Mouse (Mus musculus): ENCODE data around the gene Blnk. TPM values are rescaled to one million over a fixed set of nuclear protein-coding genes. Genes with fewer than 3 reads are reported as not detected.

The Blnk gene
- polyA plus RNA-seq, 1 experiment from 2014 or later: 2.6 TPM

GRCm38 (mm10) chr19:41011676-41012075 is 17.3 kb upstream of the Blnk start:
- Histone ChIP-seq H3K4me3 (ENCODE audit: low read depth, low read length) (no peak overlapping the region), H3K27me3 (ENCODE audit: control insufficient read depth, insufficient read depth, low read length) (no peaks in the 10 kb centered on the region), H3K9ac (replicated peaks; ENCODE audit: low read depth, low read length) (no peak overlapping the region), H3K4me2 (replicated peaks; ENCODE audit: low read depth, low read length) (no peak overlapping the region), H3K4me1 (ENCODE audit: control insufficient read depth, insufficient read depth, low read length) (peaks cover 10% of the 10 kb centered on the region; the same call in 1 of the 2 replicates), H3K27ac (ENCODE audit: low read length) (no peak overlapping the region), H3K36me3 (ENCODE audit: control insufficient read depth, insufficient read depth, low read length) (no peaks in the 10 kb centered on the region), H3K9me3 (ENCODE audit: control insufficient read depth, low read depth, low read length) (no peaks in the 10 kb centered on the region)
- ATAC-seq (ENCODE audit: insufficient number of reproducible peaks, insufficient read depth, low FRiP score, low read depth): no peak
- WGBS: 25% methylated on average over 5 of the region's 5 CpGs

- no peak overlapping the region for H3K4me2 ChIP-seq (replicated peaks; ENCODE audit: low read depth, low read length)
- H3K4me1 ChIP-seq (ENCODE audit: control insufficient read depth, insufficient read depth, low read length): peaks cover 10% of the 10 kb centered on the region; the same call in 1 of the 2 replicates
- no peak for ATAC-seq (ENCODE audit: insufficient number of reproducible peaks, insufficient read depth, low FRiP score, low read depth)
- H3K4me3 ChIP-seq (ENCODE audit: low read depth, low read length): no peak overlapping the region
- H3K27me3 ChIP-seq (ENCODE audit: control insufficient read depth, insufficient read depth, low read length): no peaks in the 10 kb centered on the region
- H3K9ac ChIP-seq (replicated peaks; ENCODE audit: low read depth, low read length): no peak overlapping the region
- WGBS: 87% methylated on average over 5 of the region's 5 CpGs
- no peak overlapping the region for H3K27ac ChIP-seq (ENCODE audit: low read length)
- no peaks in the 10 kb centered on the region for H3K36me3 ChIP-seq (ENCODE audit: control insufficient read depth, insufficient read depth, low read length)
- H3K9me3 ChIP-seq (ENCODE audit: control insufficient read depth, low read depth, low read length): no peaks in the 10 kb centered on the region
Observed at GRCm38 (mm10) chr19:41008674-41009395, 14.5 kb upstream of the Blnk start.

- H3K4me1 ChIP-seq (ENCODE audit: control insufficient read depth, insufficient read depth, low read length): peaks cover 3% of the 10 kb centered on the region; the same call in 1 of the 2 replicates
- no peaks in the 10 kb centered on the region for H3K36me3 ChIP-seq (ENCODE audit: control insufficient read depth, insufficient read depth, low read length)
- no peak overlapping the region for H3K27ac ChIP-seq (ENCODE audit: low read length)
- H3K9me3 ChIP-seq (ENCODE audit: control insufficient read depth, low read depth, low read length): no peaks in the 10 kb centered on the region
- H3K4me2 ChIP-seq (replicated peaks; ENCODE audit: low read depth, low read length): no peak overlapping the region
- no peak for ATAC-seq (ENCODE audit: insufficient number of reproducible peaks, insufficient read depth, low FRiP score, low read depth)
- H3K9ac ChIP-seq (replicated peaks; ENCODE audit: low read depth, low read length): no peak overlapping the region
- H3K4me3 ChIP-seq (ENCODE audit: low read depth, low read length): no peak overlapping the region
- WGBS: 80% methylated on average over 4 of the region's 4 CpGs
- no peaks in the 10 kb centered on the region for H3K27me3 ChIP-seq (ENCODE audit: control insufficient read depth, insufficient read depth, low read length)
Observed at GRCm38 (mm10) chr19:41007733-41008132, 13.4 kb upstream of the Blnk start.

GRCm38 (mm10) chr19:41007326-41007725 is 13.0 kb upstream of the Blnk start:
- Histone ChIP-seq H3K9me3 (ENCODE audit: control insufficient read depth, low read depth, low read length) (no peaks in the 10 kb centered on the region), H3K36me3 (ENCODE audit: control insufficient read depth, insufficient read depth, low read length) (no peaks in the 10 kb centered on the region), H3K4me2 (replicated peaks; ENCODE audit: low read depth, low read length) (no peak overlapping the region), H3K9ac (replicated peaks; ENCODE audit: low read depth, low read length) (no peak overlapping the region), H3K27ac (ENCODE audit: low read length) (no peak overlapping the region), H3K27me3 (ENCODE audit: control insufficient read depth, insufficient read depth, low read length) (no peaks in the 10 kb centered on the region), H3K4me1 (ENCODE audit: control insufficient read depth, insufficient read depth, low read length) (peaks cover 3% of the 10 kb centered on the region; the same call in 1 of the 2 replicates), H3K4me3 (ENCODE audit: low read depth, low read length) (no peak overlapping the region)
- 45% methylated on average over 6 of the region's 6 CpGs for WGBS
- no peak for ATAC-seq (ENCODE audit: insufficient number of reproducible peaks, insufficient read depth, low FRiP score, low read depth)

GRCm38 (mm10) chr19:41006621-41007020 is 12.3 kb upstream of the Blnk start:
- Histone ChIP-seq H3K27ac (ENCODE audit: low read length) (no peak overlapping the region), H3K9me3 (ENCODE audit: control insufficient read depth, low read depth, low read length) (no peaks in the 10 kb centered on the region), H3K4me1 (ENCODE audit: control insufficient read depth, insufficient read depth, low read length) (no peaks in the 10 kb centered on the region), H3K27me3 (ENCODE audit: control insufficient read depth, insufficient read depth, low read length) (no peaks in the 10 kb centered on the region), H3K4me2 (replicated peaks; ENCODE audit: low read depth, low read length) (no peak overlapping the region), H3K9ac (replicated peaks; ENCODE audit: low read depth, low read length) (no peak overlapping the region), H3K36me3 (ENCODE audit: control insufficient read depth, insufficient read depth, low read length) (no peaks in the 10 kb centered on the region), H3K4me3 (ENCODE audit: low read depth, low read length) (no peak overlapping the region)
- no peak for ATAC-seq (ENCODE audit: insufficient number of reproducible peaks, insufficient read depth, low FRiP score, low read depth)
- 26% methylated on average over 4 of the region's 4 CpGs for WGBS

GRCm38 (mm10) chr19:41003694-41004315 is 9.5 kb upstream of the Blnk start:
- ATAC-seq (ENCODE audit: insufficient number of reproducible peaks, insufficient read depth, low FRiP score, low read depth): no peak
- WGBS: 84% methylated on average over 3 of the region's 3 CpGs
- H3K4me2 ChIP-seq (replicated peaks; ENCODE audit: low read depth, low read length): no peak overlapping the region

GRCm38 (mm10) chr19:40999569-40999968 is 5.2 kb upstream of the Blnk start:
- Histone ChIP-seq H3K36me3 (ENCODE audit: control insufficient read depth, insufficient read depth, low read length) (no peaks in the 10 kb centered on the region), H3K4me3 (ENCODE audit: low read depth, low read length) (no peak overlapping the region), H3K4me2 (replicated peaks; ENCODE audit: low read depth, low read length) (no peak overlapping the region), H3K9me3 (ENCODE audit: control insufficient read depth, low read depth, low read length) (no peaks in the 10 kb centered on the region), H3K27me3 (ENCODE audit: control insufficient read depth, insufficient read depth, low read length) (no peaks in the 10 kb centered on the region), H3K9ac (replicated peaks; ENCODE audit: low read depth, low read length) (no peak overlapping the region), H3K27ac (ENCODE audit: low read length) (no peak overlapping the region), H3K4me1 (ENCODE audit: control insufficient read depth, insufficient read depth, low read length) (no peaks in the 10 kb centered on the region)
- no peak for ATAC-seq (ENCODE audit: insufficient number of reproducible peaks, insufficient read depth, low FRiP score, low read depth)
- 51% methylated on average over 3 of the region's 3 CpGs for whole genome bisulfite sequencing

More at GRCm38 (mm10) chr19:41003694-41004315, 9.5 kb upstream of the Blnk start:
- Histone ChIP-seq H3K27ac (ENCODE audit: low read length) (no peak overlapping the region), H3K27me3 (ENCODE audit: control insufficient read depth, insufficient read depth, low read length) (no peaks in the 10 kb centered on the region), H3K36me3 (ENCODE audit: control insufficient read depth, insufficient read depth, low read length) (no peaks in the 10 kb centered on the region), H3K4me1 (ENCODE audit: control insufficient read depth, insufficient read depth, low read length) (no peaks in the 10 kb centered on the region), H3K9ac (replicated peaks; ENCODE audit: low read depth, low read length) (no peak overlapping the region), H3K4me3 (ENCODE audit: low read depth, low read length) (no peak overlapping the region), H3K9me3 (ENCODE audit: control insufficient read depth, low read depth, low read length) (no peaks in the 10 kb centered on the region)

GRCm38 (mm10) chr19:40998469-40999170 is 4.3 kb upstream of the Blnk start:
- no peak overlapping the region for H3K4me2 ChIP-seq (replicated peaks; ENCODE audit: low read depth, low read length)
- no peaks in the 10 kb centered on the region for H3K4me1 ChIP-seq (ENCODE audit: control insufficient read depth, insufficient read depth, low read length)
- no peaks in the 10 kb centered on the region for H3K36me3 ChIP-seq (ENCODE audit: control insufficient read depth, insufficient read depth, low read length)
- ATAC-seq (ENCODE audit: insufficient number of reproducible peaks, insufficient read depth, low FRiP score, low read depth): no peak
- H3K27ac ChIP-seq (ENCODE audit: low read length): no peak overlapping the region
- H3K9me3 ChIP-seq (ENCODE audit: control insufficient read depth, low read depth, low read length): no peaks in the 10 kb centered on the region
- no peak overlapping the region for H3K4me3 ChIP-seq (ENCODE audit: low read depth, low read length)
- WGBS: 61% methylated on average over 5 of the region's 5 CpGs
- H3K9ac ChIP-seq (replicated peaks; ENCODE audit: low read depth, low read length): no peak overlapping the region
- no peaks in the 10 kb centered on the region for H3K27me3 ChIP-seq (ENCODE audit: control insufficient read depth, insufficient read depth, low read length)

Measured in stomach, embryonic 14.5 days (tissue).